Mouse (Mus musculus): ENCODE measurements around the gene Jag1. TPM values are rescaled to one million over a fixed set of nuclear protein-coding genes. Genes with fewer than 3 reads are reported as not detected.

Jag1 gene
- polyA plus RNA-seq (2014; fragmentation: Nextera tagmentation; extraction: Ambion mirVana): 19.6 and 20.6 TPM in 2 replicates

GRCm38 (mm10) chr2:137116025-137116674 lies at the start of gene Jag1:
TSS of gene Jag1 (minus strand) at chr2:137116644.
- Histone ChIP-seq H3K9ac (ENCODE audit: low read length) (peak within 1 kb of the TSS; percentile 77), H3K27ac (ENCODE audit: low read depth, low read length) (peak within 1 kb of the TSS; percentile 91), H3K9me3 (ENCODE audit: control insufficient read depth, low read length) (no peaks in the 10 kb centered on the region), H3K4me2 (ENCODE audit: low read depth, low read length, severe bottlenecking) (peak within 1 kb of the TSS; percentile 88), H3K36me3 (ENCODE audit: control insufficient read depth, insufficient read depth, low read length) (no peaks in the 10 kb centered on the region), H3K4me3 (ENCODE audit: low read depth, low read length) (peak within 1 kb of the TSS; percentile 65), H3K4me1 (replicated peaks; ENCODE audit: control insufficient read depth, insufficient read depth, low read length) (peaks cover 10% of the 10 kb centered on the region; the same call in 1 of the 2 replicates), H3K27me3 (ENCODE audit: control insufficient read depth, insufficient read depth, low read length) (no peaks in the 10 kb centered on the region; the same call in 1 of the 2 replicates)
- ATAC-seq (replicated peaks; ENCODE audit: low FRiP score) (peak; percentile 53), DNase-seq (ENCODE audit: low spot score) (peak; percentile 87)
- under 1% methylated on average over 56 of the region's 59 CpGs for WGBS

- H3K27me3 ChIP-seq (ENCODE audit: control insufficient read depth, insufficient read depth, low read length): 0 out of 2 replicates have a peak, but pooled peaks cover 2% of the 10 kb centered on the region
- no peak overlapping the region for H3K4me2 ChIP-seq (ENCODE audit: low read depth, low read length, severe bottlenecking)
- DNase-seq (ENCODE audit: low spot score): no peak
- peaks cover 4% of the 10 kb centered on the region for H3K4me1 ChIP-seq (replicated peaks; ENCODE audit: control insufficient read depth, insufficient read depth, low read length)
- no peak for ATAC-seq (replicated peaks; ENCODE audit: low FRiP score)
- H3K9me3 ChIP-seq (ENCODE audit: control insufficient read depth, low read length): no peaks in the 10 kb centered on the region
- H3K27ac ChIP-seq (ENCODE audit: low read depth, low read length): no peak overlapping the region
- 89% methylated on average over 1 of the region's 1 CpGs for WGBS
- no peak overlapping the region for H3K9ac ChIP-seq (ENCODE audit: low read length)
- no peaks in the 10 kb centered on the region for H3K36me3 ChIP-seq (ENCODE audit: control insufficient read depth, insufficient read depth, low read length)
- H3K4me3 ChIP-seq (ENCODE audit: low read depth, low read length): no peak overlapping the region
These were observed 39.6 kb upstream of the Jag1 start for GRCm38 (mm10) chr2:137156018-137156417.

GRCm38 (mm10) chr2:137153825-137154224 lies 37.4 kb upstream of the Jag1 start:
- Histone ChIP-seq H3K27me3 (ENCODE audit: control insufficient read depth, insufficient read depth, low read length) (0 out of 2 replicates have a peak, but pooled peaks cover 2% of the 10 kb centered on the region), H3K27ac (ENCODE audit: low read depth, low read length) (no peak overlapping the region), H3K4me2 (ENCODE audit: low read depth, low read length, severe bottlenecking) (no peak overlapping the region), H3K4me1 (replicated peaks; ENCODE audit: control insufficient read depth, insufficient read depth, low read length) (peaks cover 4% of the 10 kb centered on the region), H3K4me3 (ENCODE audit: low read depth, low read length) (no peak overlapping the region), H3K9me3 (ENCODE audit: control insufficient read depth, low read length) (no peaks in the 10 kb centered on the region), H3K9ac (ENCODE audit: low read length) (no peak overlapping the region), H3K36me3 (ENCODE audit: control insufficient read depth, insufficient read depth, low read length) (no peaks in the 10 kb centered on the region)
- no peak for DNase-seq (ENCODE audit: low spot score)
- WGBS: 54% methylated on average over 4 of the region's 4 CpGs
- ATAC-seq (replicated peaks; ENCODE audit: low FRiP score): 0 out of 2 replicates have a peak, but pooled peaks have one; percentile 34

- peaks cover 4% of the 10 kb centered on the region for H3K4me1 ChIP-seq (replicated peaks; ENCODE audit: control insufficient read depth, insufficient read depth, low read length)
- peak; percentile 58 for DNase-seq (ENCODE audit: low spot score)
- H3K4me3 ChIP-seq (ENCODE audit: low read depth, low read length): no peak overlapping the region
- ATAC-seq (replicated peaks; ENCODE audit: low FRiP score): peak; percentile 84
- H3K27me3 ChIP-seq (ENCODE audit: control insufficient read depth, insufficient read depth, low read length): 0 out of 2 replicates have a peak, but pooled peaks cover 2% of the 10 kb centered on the region
- no peaks in the 10 kb centered on the region for H3K36me3 ChIP-seq (ENCODE audit: control insufficient read depth, insufficient read depth, low read length)
- 0 out of 2 replicates have a peak overlapping the region, but pooled peaks have one; percentile 2 for H3K4me2 ChIP-seq (ENCODE audit: low read depth, low read length, severe bottlenecking)
- H3K27ac ChIP-seq (ENCODE audit: low read depth, low read length): no peak overlapping the region
- WGBS: 25% methylated on average over 10 of the region's 10 CpGs
- H3K9me3 ChIP-seq (ENCODE audit: control insufficient read depth, low read length): no peaks in the 10 kb centered on the region
- no peak overlapping the region for H3K9ac ChIP-seq (ENCODE audit: low read length)
These were observed 36.8 kb upstream of the Jag1 start for GRCm38 (mm10) chr2:137153172-137153667.

- Histone ChIP-seq H3K4me2 (ENCODE audit: low read depth, low read length, severe bottlenecking) (no peak overlapping the region), H3K4me3 (ENCODE audit: low read depth, low read length) (no peak overlapping the region), H3K27me3 (ENCODE audit: control insufficient read depth, insufficient read depth, low read length) (0 out of 2 replicates have a peak, but pooled peaks cover 2% of the 10 kb centered on the region), H3K36me3 (ENCODE audit: control insufficient read depth, insufficient read depth, low read length) (no peaks in the 10 kb centered on the region), H3K4me1 (replicated peaks; ENCODE audit: control insufficient read depth, insufficient read depth, low read length) (peaks cover 4% of the 10 kb centered on the region), H3K27ac (ENCODE audit: low read depth, low read length) (no peak overlapping the region), H3K9me3 (ENCODE audit: control insufficient read depth, low read length) (no peaks in the 10 kb centered on the region), H3K9ac (ENCODE audit: low read length) (no peak overlapping the region)
- DNase-seq (ENCODE audit: low spot score) (no peak), ATAC-seq (replicated peaks; ENCODE audit: low FRiP score) (no peak)
- WGBS: 97% methylated on average over 3 of the region's 3 CpGs
These were observed 34.5 kb upstream of the Jag1 start for GRCm38 (mm10) chr2:137150953-137151352.

- H3K4me1 ChIP-seq (replicated peaks; ENCODE audit: control insufficient read depth, insufficient read depth, low read length): no peaks in the 10 kb centered on the region
- WGBS: 93% methylated on average over 2 of the region's 2 CpGs
- H3K27ac ChIP-seq (ENCODE audit: low read depth, low read length): no peak overlapping the region
- no peak overlapping the region for H3K4me2 ChIP-seq (ENCODE audit: low read depth, low read length, severe bottlenecking)
- H3K27me3 ChIP-seq (ENCODE audit: control insufficient read depth, insufficient read depth, low read length): 0 out of 2 replicates have a peak, but pooled peaks cover 2% of the 10 kb centered on the region
- H3K36me3 ChIP-seq (ENCODE audit: control insufficient read depth, insufficient read depth, low read length): no peaks in the 10 kb centered on the region
- H3K9me3 ChIP-seq (ENCODE audit: control insufficient read depth, low read length): no peaks in the 10 kb centered on the region
- ATAC-seq (replicated peaks; ENCODE audit: low FRiP score): no peak
- H3K4me3 ChIP-seq (ENCODE audit: low read depth, low read length): no peak overlapping the region
- DNase-seq (ENCODE audit: low spot score): no peak
- H3K9ac ChIP-seq (ENCODE audit: low read length): no peak overlapping the region
These were observed 30.7 kb upstream of the Jag1 start for GRCm38 (mm10) chr2:137146938-137147666.

- ATAC-seq (replicated peaks; ENCODE audit: low FRiP score) (no peak), DNase-seq (ENCODE audit: low spot score) (no peak)
- Histone ChIP-seq H3K9ac (ENCODE audit: low read length) (no peak overlapping the region), H3K4me1 (replicated peaks; ENCODE audit: control insufficient read depth, insufficient read depth, low read length) (no peaks in the 10 kb centered on the region), H3K27me3 (ENCODE audit: control insufficient read depth, insufficient read depth, low read length) (no peaks in the 10 kb centered on the region), H3K36me3 (ENCODE audit: control insufficient read depth, insufficient read depth, low read length) (no peaks in the 10 kb centered on the region), H3K4me2 (ENCODE audit: low read depth, low read length, severe bottlenecking) (no peak overlapping the region), H3K27ac (ENCODE audit: low read depth, low read length) (no peak overlapping the region), H3K9me3 (ENCODE audit: control insufficient read depth, low read length) (no peaks in the 10 kb centered on the region), H3K4me3 (ENCODE audit: low read depth, low read length) (no peak overlapping the region)
- WGBS: 90% methylated on average over 1 of the region's 1 CpGs
These were observed 21.6 kb upstream of the Jag1 start for GRCm38 (mm10) chr2:137138063-137138462.

GRCm38 (mm10) chr2:137134035-137134434 lies 17.6 kb upstream of the Jag1 start:
- Histone ChIP-seq H3K36me3 (ENCODE audit: control insufficient read depth, insufficient read depth, low read length) (no peaks in the 10 kb centered on the region), H3K4me2 (ENCODE audit: low read depth, low read length, severe bottlenecking) (no peak overlapping the region), H3K27me3 (ENCODE audit: control insufficient read depth, insufficient read depth, low read length) (no peaks in the 10 kb centered on the region), H3K27ac (ENCODE audit: low read depth, low read length) (no peak overlapping the region), H3K9ac (ENCODE audit: low read length) (no peak overlapping the region), H3K4me3 (ENCODE audit: low read depth, low read length) (no peak overlapping the region), H3K9me3 (ENCODE audit: control insufficient read depth, low read length) (no peaks in the 10 kb centered on the region), H3K4me1 (replicated peaks; ENCODE audit: control insufficient read depth, insufficient read depth, low read length) (no peaks in the 10 kb centered on the region)
- 84% methylated on average over 5 of the region's 5 CpGs for WGBS
- no peak for ATAC-seq (replicated peaks; ENCODE audit: low FRiP score)
- no peak for DNase-seq (ENCODE audit: low spot score)
